Mouse (Mus musculus): Measurements from ENCODE around the gene Krt35. TPM values are rescaled to one million over a fixed set of nuclear protein-coding genes. Genes with fewer than 3 reads are reported as not detected.

Krt35 gene
- polyA plus RNA-seq, 1 experiment from 2014 or later: not detected

DNA sequence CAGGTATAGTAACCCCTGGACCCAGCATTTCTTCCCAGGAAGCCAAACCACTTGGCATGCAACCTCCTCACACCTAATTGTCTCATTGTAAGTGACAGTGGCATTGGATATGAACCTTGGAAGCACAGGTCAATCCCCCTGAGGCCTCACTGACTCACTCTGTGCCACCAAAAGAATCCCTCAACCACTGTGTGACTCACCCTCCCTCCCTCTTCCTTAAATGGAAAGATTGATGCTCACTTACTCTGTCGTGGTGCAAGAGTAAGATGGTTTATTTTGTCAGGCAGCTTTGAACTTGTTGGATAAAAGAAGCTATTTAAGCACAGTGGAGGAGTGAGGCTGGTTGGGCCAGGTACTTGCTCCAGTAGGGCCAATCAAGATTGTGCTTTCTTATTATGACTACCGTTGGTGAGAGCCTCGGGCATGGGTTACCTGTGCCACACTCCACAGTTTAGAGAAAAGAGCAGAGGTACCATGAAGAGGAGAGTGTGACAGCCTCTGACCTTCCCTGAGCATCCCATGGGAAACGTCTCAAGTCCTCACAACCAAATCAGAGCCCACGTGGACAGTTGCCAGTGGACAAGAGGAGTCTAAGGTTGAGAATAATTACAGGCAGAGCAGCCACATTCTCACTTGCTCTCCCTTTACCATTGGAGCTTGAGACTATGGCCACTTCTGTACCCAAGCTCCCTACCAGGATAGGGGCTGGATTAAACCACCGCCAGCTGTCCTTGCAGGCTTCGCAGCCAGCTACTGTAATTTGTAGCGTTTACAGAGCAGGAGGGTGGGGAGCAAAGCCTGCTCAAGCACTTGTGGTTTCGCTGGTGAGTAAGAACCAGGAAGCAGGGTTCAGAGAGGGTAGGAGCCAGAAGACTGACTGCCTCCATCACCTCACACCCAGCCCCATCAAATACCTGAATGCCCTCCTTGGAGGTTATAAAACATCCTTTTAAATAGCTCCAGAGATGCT, 40.1 kb downstream of the Krt35 start:
- Histone ChIP-seq H3K4me3 (no peak overlapping the region), H3K9ac (replicated peaks) (no peak overlapping the region), H3K27me3 (no peaks in the 10 kb centered on the region), H3K4me1 (no peaks in the 10 kb centered on the region), H3K36me3 (no peaks in the 10 kb centered on the region), H3K27ac (replicated peaks) (no peak overlapping the region), H3K4me2 (replicated peaks) (no peak overlapping the region), H3K9me3 (no peaks in the 10 kb centered on the region)
- no peak for ATAC-seq (ENCODE audit: low FRiP score, low read depth)
- WGBS: 77% methylated on average over 9 of the region's 9 CpGs

DNA sequence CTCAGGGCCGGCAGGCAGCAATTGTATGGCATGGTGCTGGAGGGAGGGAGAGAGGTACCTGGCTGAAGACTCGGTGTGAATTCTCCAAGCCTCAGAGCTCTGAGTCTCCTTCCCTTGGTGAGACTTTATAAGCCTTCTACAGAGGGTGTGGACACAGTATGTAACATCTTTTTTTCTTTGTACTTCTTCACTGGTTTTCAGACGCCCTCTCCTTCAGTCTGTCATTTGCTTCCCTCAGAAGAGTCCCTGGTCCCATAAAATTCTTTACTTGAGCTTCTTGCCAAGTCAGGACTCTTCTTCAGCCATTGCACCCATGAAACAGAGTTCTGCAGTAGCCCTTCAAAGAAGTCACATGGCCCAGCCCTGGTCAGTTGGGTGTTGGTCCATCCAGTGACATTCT, 45.6 kb downstream of the Krt35 start, which contains the start of gene Krt31:
Gene Krt31 (minus strand): TSS at position 101 of the 400 bp plus-strand sequence.
- WGBS: 90% methylated on average over 3 of the region's 3 CpGs
- ATAC-seq (ENCODE audit: low FRiP score, low read depth): no peak
- Histone ChIP-seq H3K9me3 (no peaks in the 10 kb centered on the region), H3K27ac (replicated peaks) (no peak within 1 kb of the TSS), H3K4me1 (no peaks in the 10 kb centered on the region), H3K4me2 (replicated peaks) (no peak within 1 kb of the TSS), H3K27me3 (no peaks in the 10 kb centered on the region), H3K36me3 (no peaks in the 10 kb centered on the region), H3K9ac (replicated peaks) (no peak within 1 kb of the TSS), H3K4me3 (no peak within 1 kb of the TSS)

DNA sequence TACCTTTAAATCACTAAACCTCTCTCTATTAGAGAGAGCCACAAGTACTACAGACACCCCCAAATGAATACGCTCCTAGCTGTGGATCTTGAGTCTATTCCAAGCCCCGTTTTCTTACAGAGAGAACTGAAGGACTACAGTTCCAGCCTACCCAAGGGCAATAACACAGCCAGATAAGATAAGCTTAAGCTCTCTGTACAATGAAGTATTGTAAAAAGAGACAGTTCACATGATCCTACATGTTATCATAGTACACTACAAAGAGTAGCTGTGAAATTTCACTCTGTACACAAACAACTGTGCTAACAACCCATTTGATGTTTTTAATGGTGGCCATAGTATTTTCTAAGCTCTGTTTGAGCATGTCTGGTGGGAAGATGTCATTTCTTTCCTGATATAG, 48.8 kb downstream of the Krt35 start:
- H3K27me3 ChIP-seq: no peaks in the 10 kb centered on the region
- H3K9me3 ChIP-seq: no peaks in the 10 kb centered on the region
- no peak overlapping the region for H3K9ac ChIP-seq (replicated peaks)
- 93% methylated on average over 2 of the region's 2 CpGs for WGBS
- no peaks in the 10 kb centered on the region for H3K4me1 ChIP-seq
- H3K36me3 ChIP-seq: no peaks in the 10 kb centered on the region
- H3K4me3 ChIP-seq: no peak overlapping the region
- no peak overlapping the region for H3K27ac ChIP-seq (replicated peaks)
- no peak for ATAC-seq (ENCODE audit: low FRiP score, low read depth)
- no peak overlapping the region for H3K4me2 ChIP-seq (replicated peaks)

DNA sequence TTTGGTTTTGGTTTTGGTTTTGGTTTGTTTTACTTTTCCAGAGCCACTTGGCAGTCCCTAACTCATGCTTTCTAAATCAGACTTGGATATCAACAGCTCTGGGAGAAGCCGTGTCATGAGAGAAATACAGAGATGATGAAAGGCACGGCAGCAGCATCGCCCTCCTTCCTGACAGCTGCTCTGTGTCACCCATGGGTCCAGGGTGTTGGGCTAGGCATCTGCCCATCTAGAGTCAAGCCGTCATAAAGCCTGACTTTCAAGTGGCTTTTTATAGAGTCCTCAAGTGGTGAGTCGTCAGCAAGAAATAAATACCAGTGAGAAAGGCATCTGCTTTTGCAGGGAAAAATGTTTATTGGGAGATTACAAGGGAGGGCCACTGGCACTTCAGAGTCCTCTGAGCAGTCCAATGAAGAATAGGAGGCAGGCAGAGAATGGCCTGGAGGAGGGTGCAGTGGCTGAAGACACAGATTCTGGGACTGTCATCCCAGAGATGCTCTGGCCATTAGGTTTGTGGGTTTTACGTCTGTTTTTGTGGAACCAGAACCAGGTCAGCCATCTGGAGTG, 49.7 kb downstream of the Krt35 start:
- H3K36me3 ChIP-seq: no peaks in the 10 kb centered on the region
- H3K27ac ChIP-seq (replicated peaks): no peak overlapping the region
- no peak overlapping the region for H3K4me3 ChIP-seq
- H3K27me3 ChIP-seq: no peaks in the 10 kb centered on the region
- no peak overlapping the region for H3K9ac ChIP-seq (replicated peaks)
- no peak for ATAC-seq (ENCODE audit: low FRiP score, low read depth)
- no peaks in the 10 kb centered on the region for H3K4me1 ChIP-seq
- 90% methylated on average over 6 of the region's 6 CpGs for WGBS
- H3K9me3 ChIP-seq: no peaks in the 10 kb centered on the region
- H3K4me2 ChIP-seq (replicated peaks): no peak overlapping the region

Other genes starting within 250 kb of the Krt35 start
- gene Krtap4-16, start 244.6 kb downstream of the Krt35 start, polyA plus RNA-seq (2016; fragmentation: Nextera tagmentation; extraction: Ambion mirVana): not detected in 2 replicates
- gene Gm11568, start 238.3 kb downstream of the Krt35 start, polyA plus RNA-seq (2016; fragmentation: Nextera tagmentation; extraction: Ambion mirVana): not detected in 2 replicates
- not detected in 2 replicates for gene Gm11559, start 231.8 kb downstream of the Krt35 start, polyA plus RNA-seq (2016; fragmentation: Nextera tagmentation; extraction: Ambion mirVana)
- not detected in 2 replicates for gene Krtap9-1, start 222.9 kb downstream of the Krt35 start, polyA plus RNA-seq (2016; fragmentation: Nextera tagmentation; extraction: Ambion mirVana)
- not detected in 2 replicates for gene Gm11567, start 217.1 kb downstream of the Krt35 start, polyA plus RNA-seq (2016; fragmentation: Nextera tagmentation; extraction: Ambion mirVana)
- gene Krtap31-1, start 188.3 kb downstream of the Krt35 start, polyA plus RNA-seq (2016; fragmentation: Nextera tagmentation; extraction: Ambion mirVana): not detected in 2 replicates
- gene Gm11565, start 181.5 kb downstream of the Krt35 start, polyA plus RNA-seq (2016; fragmentation: Nextera tagmentation; extraction: Ambion mirVana): not detected in 2 replicates
- gene Krtap31-2, start 159.9 kb downstream of the Krt35 start, polyA plus RNA-seq (2016; fragmentation: Nextera tagmentation; extraction: Ambion mirVana): not detected in 2 replicates
- gene Krtap9-5, start 147.8 kb downstream of the Krt35 start, polyA plus RNA-seq (2016; fragmentation: Nextera tagmentation; extraction: Ambion mirVana): not detected in 2 replicates
- not detected in 2 replicates for gene Krtap29-1, start 117.2 kb downstream of the Krt35 start, polyA plus RNA-seq (2016; fragmentation: Nextera tagmentation; extraction: Ambion mirVana)
- not detected in 2 replicates for gene Krtap16-1, start 109.6 kb downstream of the Krt35 start, polyA plus RNA-seq (2016; fragmentation: Nextera tagmentation; extraction: Ambion mirVana)
- not detected in 2 replicates for gene Krtap17-1, start 102.2 kb downstream of the Krt35 start, polyA plus RNA-seq (2016; fragmentation: Nextera tagmentation; extraction: Ambion mirVana)
- not detected in 2 replicates for gene Krt33a, start 80.0 kb downstream of the Krt35 start, polyA plus RNA-seq (2016; fragmentation: Nextera tagmentation; extraction: Ambion mirVana)
- gene Krt33b, start 66.4 kb downstream of the Krt35 start, polyA plus RNA-seq (2016; fragmentation: Nextera tagmentation; extraction: Ambion mirVana): not detected in 2 replicates
- not detected in 2 replicates for gene Krt34, start 54.7 kb downstream of the Krt35 start, polyA plus RNA-seq (2016; fragmentation: Nextera tagmentation; extraction: Ambion mirVana)
- gene Krt31, start 45.7 kb downstream of the Krt35 start, polyA plus RNA-seq (2016; fragmentation: Nextera tagmentation; extraction: Ambion mirVana): not detected in 2 replicates
- not detected in 2 replicates for gene Krt32, start 8.0 kb downstream of the Krt35 start, polyA plus RNA-seq (2016; fragmentation: Nextera tagmentation; extraction: Ambion mirVana)
- gene Krt36, start 9.4 kb upstream of the Krt35 start, polyA plus RNA-seq (2016; fragmentation: Nextera tagmentation; extraction: Ambion mirVana): not detected in 2 replicates
- gene Krt13, start 25.3 kb upstream of the Krt35 start, polyA plus RNA-seq (2016; fragmentation: Nextera tagmentation; extraction: Ambion mirVana): not detected in 2 replicates
- gene Krt15, start 39.7 kb upstream of the Krt35 start, polyA plus RNA-seq (2016; fragmentation: Nextera tagmentation; extraction: Ambion mirVana): 5.9 and 7.8 TPM in 2 replicates
- 3.7 and 5.4 TPM in 2 replicates for gene Krt19, start 52.4 kb upstream of the Krt35 start, polyA plus RNA-seq (2016; fragmentation: Nextera tagmentation; extraction: Ambion mirVana)
- gene Krt9, start 97.0 kb upstream of the Krt35 start, polyA plus RNA-seq (2016; fragmentation: Nextera tagmentation; extraction: Ambion mirVana): not detected in 2 replicates
- 4.5 and 5.5 TPM in 2 replicates for gene Krt14, start 111.3 kb upstream of the Krt35 start, polyA plus RNA-seq (2016; fragmentation: Nextera tagmentation; extraction: Ambion mirVana)
- gene Krt16, start 152.7 kb upstream of the Krt35 start, polyA plus RNA-seq (2016; fragmentation: Nextera tagmentation; extraction: Ambion mirVana): not detected in 2 replicates
- gene Krt17, start 164.8 kb upstream of the Krt35 start, polyA plus RNA-seq (2016; fragmentation: Nextera tagmentation; extraction: Ambion mirVana): 0.56 and 1.1 TPM in 2 replicates
- gene Krt42, start 173.6 kb upstream of the Krt35 start, polyA plus RNA-seq (2016; fragmentation: Nextera tagmentation; extraction: Ambion mirVana): not detected in 2 replicates
- gene Eif1, start 223.6 kb upstream of the Krt35 start, polyA plus RNA-seq (2016; fragmentation: Nextera tagmentation; extraction: Ambion mirVana): 1,467 and 1,563 TPM in 2 replicates
- gene Gast, start 238.2 kb upstream of the Krt35 start, polyA plus RNA-seq (2016; fragmentation: Nextera tagmentation; extraction: Ambion mirVana): 0.97 and 1.2 TPM in 2 replicates

All from midbrain, embryonic 12.5 days (tissue).